Mouse (Mus musculus) G1E-ER4 (cell line): ENCODE measurements around the gene Gm15557. TPM values are rescaled to one million over a fixed set of nuclear protein-coding genes. Genes with fewer than 3 reads are reported as not detected.

ENCODE experiments used
- GATA1 ChIP-seq: IDR thresholded peaks from one replicate; pipeline ENCODE4 v1.8.0; 2012; ENCODE audit warnings: low read length, inconsistent platforms
- polyA plus RNA-seq: library from polyadenylated mRNA; stranded (reverse); fragments of >175 nt; gene quantifications from 2 replicates; pipeline ENCODE4 v1.2.3, GENCODE M21; 2012

Gm15557 gene
- polyA plus RNA-seq, 1 experiment = not detected

GRCm38 (mm10) chr2:155991151-155991550 lies 50.6 kb downstream of the Gm15557 start:
- no peak for TF ChIP-seq GATA1

GRCm38 (mm10) chr2:155991863-155992321 lies 51.4 kb downstream of the Gm15557 start:
- no peak for TF ChIP-seq GATA1

Other genes with a start within 250 kb of the Gm15557 start
- 87.8 and 94.0 TPM in 2 replicates for gene Trpc4ap, start 248.3 kb upstream of the Gm15557 start, polyA plus RNA-seq
- gene Edem2, start 211.3 kb upstream of the Gm15557 start, polyA plus RNA-seq = 36.5 and 44.1 TPM in 2 replicates
- not detected in 2 replicates for gene Gm17581, start 204.9 kb upstream of the Gm15557 start, polyA plus RNA-seq
- 0.06 and 0.15 TPM in 2 replicates for gene Procr, start 189.6 kb upstream of the Gm15557 start, polyA plus RNA-seq
- not detected in 2 replicates for gene Mmp24, start 165.4 kb upstream of the Gm15557 start, polyA plus RNA-seq
- 37.2 and 52.9 TPM in 2 replicates for gene BC029722, start 121.3 kb upstream of the Gm15557 start, polyA plus RNA-seq
- 372 and 373 TPM in 2 replicates for gene Eif6, start 113.8 kb upstream of the Gm15557 start, polyA plus RNA-seq
- gene Fam83c, start 105.9 kb upstream of the Gm15557 start, polyA plus RNA-seq = not detected in 2 replicates
- gene Uqcc1, start 10.4 kb upstream of the Gm15557 start, polyA plus RNA-seq = 4.2 and 4.5 TPM in 2 replicates
- gene Gdf5, start 4.6 kb downstream of the Gm15557 start, polyA plus RNA-seq = not detected in 2 replicates
- 22.1 and 23.5 TPM in 2 replicates for gene Cep250, start 15.7 kb downstream of the Gm15557 start, polyA plus RNA-seq
- 0.06 and 0.23 TPM in 2 replicates for gene 6430550D23Rik, start 67.2 kb downstream of the Gm15557 start, polyA plus RNA-seq
- gene Ergic3, start 67.3 kb downstream of the Gm15557 start, polyA plus RNA-seq = 66.7 and 75.7 TPM in 2 replicates
- not detected in 2 replicates for gene Fer1l4, start 112.2 kb downstream of the Gm15557 start, polyA plus RNA-seq
- gene Spag4, start 124.4 kb downstream of the Gm15557 start, polyA plus RNA-seq = 1.7 and 2.2 TPM in 2 replicates
- gene Cpne1, start 171.2 kb downstream of the Gm15557 start, polyA plus RNA-seq = 42.7 and 49.2 TPM in 2 replicates
- 5.5 and 6.3 TPM in 2 replicates for gene Rbm12, start 171.2 kb downstream of the Gm15557 start, polyA plus RNA-seq
- gene Gm28036, start 186.4 kb downstream of the Gm15557 start, polyA plus RNA-seq = 15.6 and 21.8 TPM in 2 replicates
- 420 and 525 TPM in 2 replicates for gene Romo1, start 203.3 kb downstream of the Gm15557 start, polyA plus RNA-seq
- gene Nfs1, start 203.5 kb downstream of the Gm15557 start, polyA plus RNA-seq = 47.3 and 68.7 TPM in 2 replicates
- 409 and 506 TPM in 2 replicates for gene Rbm39, start 239.5 kb downstream of the Gm15557 start, polyA plus RNA-seq